ENCODE assay signal across 12 mouse cellular contexts in the genomic region with DNA sequence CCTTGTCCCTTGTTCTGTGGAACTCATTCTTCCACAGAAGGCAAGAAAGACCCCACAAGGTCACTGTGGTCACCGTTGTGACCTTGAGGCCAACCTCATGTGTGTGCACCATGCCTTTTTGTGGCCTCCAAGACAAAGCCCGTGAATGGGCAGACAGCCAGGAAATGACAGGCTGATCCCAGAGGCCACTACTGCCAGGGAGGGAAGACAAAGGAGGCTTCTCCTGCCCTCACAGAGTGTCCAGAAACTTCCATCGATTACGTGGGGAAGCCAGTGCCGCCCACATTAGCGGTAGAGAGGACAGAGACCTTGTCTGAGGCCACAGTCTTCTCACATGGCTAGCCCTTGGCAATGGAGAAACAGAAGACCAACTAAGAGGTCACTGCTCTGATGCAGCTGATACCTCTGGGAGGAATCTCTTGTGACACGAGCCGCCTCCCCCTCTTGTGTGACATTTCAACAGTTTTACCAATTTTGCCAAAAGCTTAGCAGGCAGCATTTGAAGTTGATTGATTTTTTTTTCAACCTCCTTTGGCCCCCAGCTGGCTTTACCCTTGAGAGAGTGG. TPM values are rescaled to one million over a fixed set of nuclear protein-coding genes. Genes with fewer than 3 reads are reported as not detected.
DNase-seq lines count a peak whose midpoint lies in the region; ATAC-seq and TF ChIP-seq lines count a peak whose summit lies in the region.
"Had no signal": no experiment of that assay in that cellular context is flagged by ENCODE, and none has a peak within 500 bp of the region (broad histone marks: within the 10 kb centered on the region; RNA-seq: fewer than 3 reads in every experiment).

No protein-coding gene starts in this region.

- peaks cover 20% of the 10 kb centered on the region for H3K4me1 ChIP-seq in cerebellum, adult 2 months (ENCODE audit: control insufficient read depth, insufficient read depth, low read length)
- H3K4me1 ChIP-seq in hindbrain, embryonic 16.5 days (ENCODE audit: control insufficient read depth, insufficient read depth, low read depth, low read length) = peaks cover 5% of the 10 kb centered on the region; the same call in 1 of the 2 replicates

- no peak overlapping the region for H3K9ac ChIP-seq in hindbrain, embryonic 16.5 days (ENCODE audit: low read depth, low read length)
- H3K9ac ChIP-seq: limb, embryonic 12.5 days; stomach, embryonic 15.5 days had no signal

- no peak for TF ChIP-seq CTCF in cerebellum, adult 2 months (IDR thresholded peaks at IDR 0.05; ENCODE audit: borderline replicate concordance, insufficient read depth, low read depth, low read length)
- TF ChIP-seq CTCF in left cerebral cortex, adult 2 months (IDR thresholded peaks at IDR 0.05) = no peak

- H3K9me3 ChIP-seq in hindbrain, embryonic 16.5 days (ENCODE audit: control insufficient read depth, low read length) = no peaks in the 10 kb centered on the region
- H3K9me3 ChIP-seq: limb, embryonic 12.5 days; stomach, embryonic 15.5 days had no signal

- ATAC-seq in hindbrain, embryonic 16.5 days = peak; percentile 29; the same call in 1 of the 2 replicates

- no peaks in the 10 kb centered on the region for H3K36me3 ChIP-seq in hindbrain, embryonic 16.5 days (ENCODE audit: control insufficient read depth, insufficient read depth, low read length)
- H3K36me3 ChIP-seq: limb, embryonic 12.5 days; stomach, embryonic 15.5 days had no signal

- no peak overlapping the region for H3K4me2 ChIP-seq in hindbrain, embryonic 16.5 days (ENCODE audit: low read length)
- H3K4me2 ChIP-seq: limb, embryonic 12.5 days; stomach, embryonic 15.5 days had no signal

- no peaks in the 10 kb centered on the region for H3K27me3 ChIP-seq in cerebellum, adult 2 months (ENCODE audit: control insufficient read depth, insufficient read depth, low read length)
- no peaks in the 10 kb centered on the region for H3K27me3 ChIP-seq in hindbrain, embryonic 16.5 days (replicated peaks; ENCODE audit: control insufficient read depth, insufficient read depth, low read length)
- H3K27me3 ChIP-seq: limb, embryonic 12.5 days; stomach, embryonic 15.5 days had no signal

- no peak for TF ChIP-seq POLR2A in cerebellum, adult 2 months (IDR thresholded peaks at IDR 0.05; ENCODE audit: borderline replicate concordance, insufficient read depth, low read length)

- intact Hi-C loops in left cerebral cortex, adult 2 months (cut with DNase I) = no loop called here
- intact Hi-C loops in left cerebral cortex, postnatal 14 days (cut with DNase I) = no loop called here

- 57% methylated on average over 8 of the region's 8 CpGs for WGBS in cerebellum, adult 2 months
- WGBS in hindbrain, embryonic 16.5 days = 49% methylated on average over 8 of the region's 8 CpGs

- H3K4me3 ChIP-seq in cerebellum, adult 2 months (replicated peaks; ENCODE audit: insufficient read depth, low read depth, low read length) = no peak overlapping the region
- H3K4me3 ChIP-seq in left cerebral cortex, adult 2 months = no peak overlapping the region
- no peak overlapping the region for H3K4me3 ChIP-seq in hindbrain, embryonic 16.5 days (ENCODE audit: low read length)
- H3K4me3 ChIP-seq: limb, embryonic 12.5 days; stomach, embryonic 15.5 days had no signal

- no peak overlapping the region for H3K27ac ChIP-seq in cerebellum, adult 2 months (ENCODE audit: insufficient read depth, low read length)
- H3K27ac ChIP-seq in left cerebral cortex, adult 2 months = peak overlapping the region; percentile 38; the same call in 1 of the 2 replicates
- no peak overlapping the region for H3K27ac ChIP-seq in hindbrain, embryonic 16.5 days (ENCODE audit: low read depth, low read length)
- H3K27ac ChIP-seq: limb, embryonic 12.5 days; macrophage had no signal

- peak; percentile 63 to 71 for DNase-seq in cerebellum, postnatal 10 days
- DNase-seq in cerebellum, adult 2 months = no peak
- no peak for DNase-seq in left cerebral cortex, adult 2 months (ENCODE audit: extremely low spot score in 1 of 2, low spot score in 2 of 2)
- no peak for DNase-seq in left cerebral cortex, postnatal 14 days (ENCODE audit: low spot score in 2 of 2)
- DNase-seq in adrenal gland, postnatal 14 days = peak; percentile 42
- no peak for DNase-seq in ovary, postnatal 10 days (ENCODE audit: low spot score)
- no peak for DNase-seq in MN1 (ENCODE audit: low spot score)
- DNase-seq: kidney, postnatal 25 days had no signal

RNA-seq across cellular contexts. Expression of gene Homer2, which starts 18.1 kb away (rescaled TPM):
- 10.0 and 10.2 TPM in 2 replicates for polyA plus RNA-seq in cerebellum, adult 2 months (2012; rRNA removed)
- 10 to 100 TPM; 68.1 to 77.5 TPM for total RNA-seq in left cerebral cortex, adult 2 months (2021)
- 10 to 100 TPM; 74.9 to 79.6 TPM for total RNA-seq in left cerebral cortex, postnatal 14 days (2021)
- 2.5 and 3.8 TPM in 2 replicates for total RNA-seq in adrenal gland, postnatal 14 days (2021)
- 23.5 and 26.3 TPM in 2 replicates for polyA plus RNA-seq in hindbrain, embryonic 16.5 days (2015; fragmentation: Nextera tagmentation; extraction: Ambion mirVana)
- polyA plus RNA-seq: macrophage had no signal

Comparison
In these comparisons a context has a peak if more than half of its experiments do, and no peak if none do; other contexts are left out.
1. DNase-seq: peak in cerebellum, postnatal 10 days (2 of 2) and adrenal gland, postnatal 14 days (single experiment); none in cerebellum, adult 2 months (0 of 2), left cerebral cortex, adult 2 months (0 of 2), left cerebral cortex, postnatal 14 days (0 of 2), ovary, postnatal 10 days (single experiment) and MN1 (single experiment).
2. RNA of gene Homer2, which starts 18.1 kb away (total RNA-seq): 74.9 to 79.6 TPM in left cerebral cortex, postnatal 14 days and 68.1 to 77.5 TPM in left cerebral cortex, adult 2 months; 2.5 to 3.8 TPM in adrenal gland, postnatal 14 days; every median in the first group is over 10 times any median in the second.